In the genomic region with DNA sequence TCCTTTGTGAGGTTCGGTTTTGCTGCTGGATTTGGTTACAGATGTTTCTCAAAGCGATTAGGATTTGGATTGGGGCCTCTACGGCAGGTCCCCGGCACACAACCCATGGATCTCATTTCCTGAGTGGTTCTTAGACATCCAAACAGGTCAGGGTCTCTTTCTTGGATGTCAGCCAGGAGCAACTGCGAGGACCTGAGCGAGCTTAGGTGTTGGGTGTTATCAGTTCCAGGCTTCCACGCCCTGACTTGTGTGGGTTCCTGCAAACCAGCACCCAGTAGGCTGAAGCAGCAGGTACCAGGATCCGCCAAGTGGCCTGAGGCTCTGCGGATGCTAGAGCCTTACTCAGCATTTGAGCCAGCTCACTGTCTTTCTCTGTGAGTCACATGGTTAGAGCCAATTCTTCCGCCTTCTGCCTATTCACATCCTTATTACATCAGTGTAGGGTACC, we compare ENCODE assay signal across 8 mouse cellular contexts.
DNase-seq lines count a peak whose midpoint lies in the region; ATAC-seq and TF ChIP-seq lines count a peak whose summit lies in the region.

No protein-coding gene starts in this region.

- peak; percentile 34 for DNase-seq in lung, adult 2 months
- DNase-seq in lung, postnatal 14 days, result no peak
- peak; percentile 24 for DNase-seq in cerebellum, adult 9-10 months
- DNase-seq in heart, embryonic 10.5 days (ENCODE audit: low spot score), result no peak
- peak; percentile 36 for DNase-seq in kidney, postnatal 0 days (ENCODE audit: low spot score)
- DNase-seq in right cerebral cortex, postnatal 36 days (ENCODE audit: low spot score in 2 of 2), result no peak

- no peaks in the 10 kb centered on the region for H3K9me3 ChIP-seq in heart, embryonic 10.5 days
- no peaks in the 10 kb centered on the region for H3K9me3 ChIP-seq in kidney, postnatal 0 days (replicated peaks; ENCODE audit: low read length)
- H3K9me3 ChIP-seq in stomach, embryonic 14.5 days (ENCODE audit: control insufficient read depth, low read depth, low read length), result no peaks in the 10 kb centered on the region

- H3K27ac ChIP-seq in heart, embryonic 10.5 days, result peak overlapping the region; percentile 82
- 0 out of 2 replicates have a peak overlapping the region, but pooled peaks have one; percentile 8 for H3K27ac ChIP-seq in kidney, postnatal 0 days
- no peak overlapping the region for H3K27ac ChIP-seq in stomach, embryonic 14.5 days (ENCODE audit: low read length)

- ATAC-seq in kidney, postnatal 0 days (replicated peaks; ENCODE audit: low FRiP score, low read depth), result no peak
- peak; percentile 53 for ATAC-seq in megakaryocyte-erythroid progenitor cell, adult 5-6 weeks (replicated peaks; ENCODE audit: low FRiP score, low TSS enrichment, poor library complexity, severe bottlenecking)
- ATAC-seq in stomach, embryonic 14.5 days (ENCODE audit: insufficient number of reproducible peaks, insufficient read depth, low FRiP score, low read depth), result no peak

- H3K4me1 ChIP-seq in lung, adult 2 months (ENCODE audit: control insufficient read depth, insufficient read depth, low read length), result peaks cover 2% of the 10 kb centered on the region
- peaks cover 7% of the 10 kb centered on the region; the same call in 1 of the 2 replicates for H3K4me1 ChIP-seq in heart, embryonic 10.5 days
- 0 out of 2 replicates have a peak, but pooled peaks cover 3% of the 10 kb centered on the region for H3K4me1 ChIP-seq in kidney, postnatal 0 days (replicated peaks; ENCODE audit: insufficient read depth, low read length)
- no peaks in the 10 kb centered on the region for H3K4me1 ChIP-seq in stomach, embryonic 14.5 days (ENCODE audit: control insufficient read depth, insufficient read depth, low read length)

- no peaks in the 10 kb centered on the region for H3K27me3 ChIP-seq in heart, embryonic 10.5 days (ENCODE audit: insufficient read depth, poor library complexity, severe bottlenecking)
- H3K27me3 ChIP-seq in kidney, postnatal 0 days (ENCODE audit: insufficient read depth, low read length), result no peaks in the 10 kb centered on the region
- H3K27me3 ChIP-seq in stomach, embryonic 14.5 days (ENCODE audit: control insufficient read depth, insufficient read depth, low read length), result no peaks in the 10 kb centered on the region

- H3K9ac ChIP-seq in kidney, postnatal 0 days (ENCODE audit: low read depth, low read length), result peak overlapping the region; percentile 54
- H3K9ac ChIP-seq in stomach, embryonic 14.5 days (replicated peaks; ENCODE audit: low read depth, low read length), result peak overlapping the region; percentile 26

- peak overlapping the region; percentile 73 for H3K4me2 ChIP-seq in kidney, postnatal 0 days (ENCODE audit: low read length)
- H3K4me2 ChIP-seq in stomach, embryonic 14.5 days (replicated peaks; ENCODE audit: low read depth, low read length), result peak overlapping the region; percentile 67

- H3K4me3 ChIP-seq in lung, adult 2 months (replicated peaks; ENCODE audit: extremely low read depth, low read depth, low read length), result no peak overlapping the region
- H3K4me3 ChIP-seq in heart, embryonic 10.5 days, result peak overlapping the region; percentile 60
- peak overlapping the region; percentile 33 for H3K4me3 ChIP-seq in kidney, postnatal 0 days (replicated peaks; ENCODE audit: low read depth, low read length)
- H3K4me3 ChIP-seq in stomach, embryonic 14.5 days (ENCODE audit: low read depth, low read length), result peak overlapping the region; percentile 39

- no peak for TF ChIP-seq POLR2A in lung, adult 2 months (IDR thresholded peaks at IDR 0.05; ENCODE audit: borderline replicate concordance, extremely low read depth, low read depth, low read length)

- 28% methylated on average over 10 of the region's 10 CpGs for WGBS in lung, adult 2 months
- 22% methylated on average over 10 of the region's 10 CpGs for WGBS in heart, embryonic 10.5 days
- WGBS in kidney, postnatal 0 days, result 28% methylated on average over 10 of the region's 10 CpGs
- WGBS in stomach, embryonic 14.5 days, result 26% methylated on average over 10 of the region's 10 CpGs

- no peaks in the 10 kb centered on the region for H3K36me3 ChIP-seq in heart, embryonic 10.5 days
- no peaks in the 10 kb centered on the region for H3K36me3 ChIP-seq in kidney, postnatal 0 days (ENCODE audit: insufficient read depth, low read length)
- no peaks in the 10 kb centered on the region for H3K36me3 ChIP-seq in stomach, embryonic 14.5 days (ENCODE audit: control insufficient read depth, insufficient read depth, low read length)

- no peak for TF ChIP-seq CTCF in lung, adult 2 months (IDR thresholded peaks at IDR 0.05; ENCODE audit: insufficient read depth, low read length)
- TF ChIP-seq CTCF in kidney, postnatal 0 days (IDR thresholded peaks at IDR 0.05; ENCODE audit: low read depth), result no peak

Comparison
In these comparisons a context has a peak if more than half of its experiments do, and no peak if none do; other contexts are left out.
1. DNase-seq: peak in lung, adult 2 months (single experiment), cerebellum, adult 9-10 months (single experiment) and kidney, postnatal 0 days (single experiment); none in lung, postnatal 14 days (single experiment), heart, embryonic 10.5 days (single experiment) and right cerebral cortex, postnatal 36 days (0 of 2).